Mouse (Mus musculus): ENCODE data around the gene Wbp2nl.
"Not testable (repeated sequence)": the region's sequence is repeated elsewhere in the genome, so short reads cannot be mapped to it uniquely, and the experiment has no call there.

Gene Wbp2nl

GRCm38 (mm10) chr15:82348258-82348998 lies 49.7 kb downstream of the Wbp2nl start:
- DNase-seq (ENCODE audit: low read depth) = no peak

DNA sequence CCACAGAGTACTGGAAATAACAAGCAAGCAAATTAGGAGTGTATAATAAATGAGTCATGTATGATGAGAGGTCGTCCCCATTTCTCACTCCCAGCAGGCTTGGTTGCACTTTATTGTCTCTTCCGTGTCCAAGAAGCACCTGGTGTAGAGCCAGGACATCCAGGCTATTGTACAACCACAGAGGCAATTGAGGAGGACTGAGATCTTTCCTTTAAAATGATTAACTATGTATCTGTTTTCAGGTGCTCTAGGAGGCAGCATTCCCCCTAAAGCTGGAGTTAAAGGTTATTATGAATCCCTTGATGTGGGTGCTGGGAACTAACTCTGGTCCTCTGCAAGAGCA lies 50.2 kb downstream of the Wbp2nl start:
- no peak for DNase-seq (ENCODE audit: low read depth)

GRCm38 (mm10) chr15:82350349-82350748 lies 51.6 kb downstream of the Wbp2nl start:
- no peak for DNase-seq (ENCODE audit: low read depth)

- no peak for DNase-seq (ENCODE audit: low read depth)
Measured at GRCm38 (mm10) chr15:82351480-82351879, 52.7 kb downstream of the Wbp2nl start.

- DNase-seq (ENCODE audit: low read depth) = no peak
Measured at GRCm38 (mm10) chr15:82353078-82353744, 54.5 kb downstream of the Wbp2nl start.

DNA sequence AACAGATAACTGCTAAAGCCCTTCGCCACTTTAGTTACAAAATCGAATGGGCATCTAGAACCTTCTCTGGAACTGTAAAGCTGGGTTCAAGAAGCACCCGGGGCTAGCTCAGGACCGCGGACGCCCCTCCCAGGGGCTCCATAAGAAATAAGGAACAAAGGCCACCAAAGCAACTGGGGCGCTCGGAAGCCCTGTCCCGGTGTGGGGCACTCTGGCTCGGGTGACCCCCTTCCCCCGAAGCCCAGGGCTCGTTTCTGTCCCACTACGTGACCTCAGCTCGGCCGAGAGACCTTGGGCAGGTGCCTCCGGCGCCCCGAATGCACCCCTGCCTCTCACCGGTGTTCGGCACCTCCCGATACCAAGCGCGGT lies 55.0 kb downstream of the Wbp2nl start:
- DNase-seq (ENCODE audit: low read depth) = no peak

- DNase-seq (ENCODE audit: low read depth) = peak; percentile 93
Measured at GRCm38 (mm10) chr15:82354126-82354945, 55.6 kb downstream of the Wbp2nl start, which contains the start of gene Ndufa6. TSS of gene Ndufa6 (minus strand) at chr15:82354322.

DNA sequence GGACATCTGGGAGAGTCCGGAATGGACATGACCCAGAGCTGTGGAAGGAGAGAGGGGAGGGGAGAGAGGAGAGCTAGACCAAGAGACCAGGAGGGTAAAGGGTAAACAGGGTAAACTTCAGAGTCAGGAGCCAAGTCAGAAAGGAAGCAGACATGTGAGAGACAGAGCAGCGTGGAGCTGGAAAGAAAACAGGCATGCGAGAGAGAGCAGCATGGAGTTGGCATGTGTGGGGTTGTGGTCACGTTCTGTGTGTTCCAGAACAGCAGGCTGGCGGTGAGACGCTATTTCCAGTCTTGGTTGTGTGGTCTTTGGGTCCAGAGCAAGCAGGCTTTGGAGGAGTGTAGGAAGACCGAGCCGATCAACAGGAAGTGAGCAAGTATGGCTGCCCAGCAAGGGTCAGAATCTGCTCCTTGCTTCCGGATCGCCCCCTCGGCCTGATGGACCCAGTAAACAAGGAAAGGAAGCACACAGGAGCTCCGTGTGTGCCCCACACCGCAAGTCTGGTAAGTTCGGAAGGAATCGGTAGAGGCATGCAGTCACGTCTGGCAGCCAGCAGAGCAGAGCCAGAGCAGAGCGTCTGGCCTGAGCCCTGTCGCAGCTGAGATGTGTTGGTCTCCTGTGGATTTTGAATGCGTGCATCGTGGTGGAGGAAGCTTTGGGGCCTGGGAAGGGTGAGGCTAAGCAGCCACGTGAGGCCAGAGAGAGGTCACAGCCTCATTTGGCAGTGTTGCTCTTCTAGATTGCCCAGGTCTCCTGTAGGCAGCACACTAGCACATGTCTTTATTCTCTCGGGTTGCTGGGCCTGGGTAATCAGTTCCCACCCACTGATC lies 59.9 kb downstream of the Wbp2nl start:
- no peak for DNase-seq (ENCODE audit: low read depth)

- no peak for DNase-seq (ENCODE audit: low read depth)
Measured at GRCm38 (mm10) chr15:82361459-82362018, 62.8 kb downstream of the Wbp2nl start.

DNA sequence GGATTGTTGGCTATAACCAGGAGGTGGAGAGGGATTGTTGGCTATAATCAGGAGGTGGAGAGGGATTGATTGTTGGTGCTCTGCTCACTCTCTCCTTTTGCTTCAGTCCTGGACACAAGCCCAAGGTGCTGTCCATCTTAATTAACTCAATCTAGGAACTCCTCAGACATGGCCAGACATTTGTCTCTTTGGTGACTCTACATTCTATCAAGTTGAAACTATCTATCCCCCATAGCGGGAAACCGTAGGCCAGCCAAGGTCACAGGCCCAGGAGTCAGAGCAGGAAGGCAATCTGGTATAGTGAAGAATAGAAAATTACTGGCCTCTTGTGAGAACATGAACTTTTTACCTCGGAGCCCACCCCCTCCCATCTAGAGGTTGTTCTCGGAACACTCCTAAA lies 63.5 kb downstream of the Wbp2nl start:
- DNase-seq (ENCODE audit: low read depth) = no peak

DNA sequence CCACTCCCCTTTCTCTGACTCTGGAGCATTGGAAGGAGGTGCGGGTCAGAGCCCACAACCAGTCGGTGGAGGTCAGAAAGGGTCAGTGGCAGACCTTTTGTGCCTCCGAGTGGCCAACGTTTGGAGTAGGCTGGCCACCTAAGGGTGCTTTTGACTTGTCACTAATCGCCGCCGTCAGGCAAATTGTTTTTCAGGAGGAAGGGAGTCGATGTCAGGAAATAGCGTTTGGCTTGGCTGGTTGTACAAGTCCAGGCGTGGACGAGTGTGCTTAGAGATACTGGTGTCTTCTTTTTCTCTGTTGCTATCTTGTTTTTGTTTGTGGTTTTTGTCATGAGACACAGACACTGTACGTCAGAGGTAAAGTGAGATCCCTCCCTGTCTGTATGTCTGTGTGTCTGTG lies 65.0 kb downstream of the Wbp2nl start:
- DNase-seq (ENCODE audit: low read depth) = not testable (repeated sequence)
